Mouse (Mus musculus) kidney, embryonic 16.5 days (tissue): ENCODE data around the gene Tmigd3. TPM values are rescaled to one million over a fixed set of nuclear protein-coding genes. Genes with fewer than 3 reads are reported as not detected.

Source experiments
- polyA plus RNA-seq: library from polyadenylated mRNA; unstranded; fragments of >200 nt; fragmentation: Nextera tagmentation; extraction: Ambion mirVana; gene quantifications from 2 replicates; pipeline ENCODE4 v1.2.1, GENCODE M21; 2015

Gene Tmigd3
- polyA plus RNA-seq, 1 experiment from 2014 or later, result not detected

Other genes with a start within 250 kb of the Tmigd3 start
- 37.9 and 39.3 TPM in 2 replicates for gene Ddx20, start 183.3 kb upstream of the Tmigd3 start, polyA plus RNA-seq
- gene Inka2, start 166.3 kb upstream of the Tmigd3 start, polyA plus RNA-seq, result 1.3 and 1.5 TPM in 2 replicates
- gene Rap1a, start 69.6 kb upstream of the Tmigd3 start, polyA plus RNA-seq, result 99.3 and 104 TPM in 2 replicates
- not detected in 2 replicates for gene Adora3, start within 50 bp of the Tmigd3 start, polyA plus RNA-seq
- 0.40 and 0.62 TPM in 2 replicates for gene I830077J02Rik, start 61.8 kb downstream of the Tmigd3 start, polyA plus RNA-seq
- 157 and 161 TPM in 2 replicates for gene Wdr77, start 88.5 kb downstream of the Tmigd3 start, polyA plus RNA-seq
- gene Atp5f1, start 89.2 kb downstream of the Tmigd3 start, polyA plus RNA-seq, result 535 and 587 TPM in 2 replicates
- gene Ovgp1, start 102.8 kb downstream of the Tmigd3 start, polyA plus RNA-seq, result 1.3 and 1.7 TPM in 2 replicates
- gene Pifo, start 143.7 kb downstream of the Tmigd3 start, polyA plus RNA-seq, result 0.24 and 0.33 TPM in 2 replicates
- gene Chil5, start 161.9 kb downstream of the Tmigd3 start, polyA plus RNA-seq, result not detected in 2 replicates
- gene Chia1, start 242.3 kb downstream of the Tmigd3 start, polyA plus RNA-seq, result not detected in 2 replicates